Mouse (Mus musculus) midbrain, embryonic 14.5 days (tissue): ENCODE measurements at regions not wholly inside any gene's neighbourhood (a gene's known extent, or its start where the extent isn't known, plus 50 kb on each side); places are given as distances from the start of the nearest gene placed in this dataset.
A peak's percentile ranks its signal among the peaks of the same experiment; 100 is the strongest.

Experiments
- ATAC-seq: fragments of 200-750 bp; cut with Nextera tagmentation; 2 replicates; pipeline ENCODE4 v1.8.0; 2017; ENCODE audit warnings: moderate number of reproducible peaks, moderate library complexity; ENCODE audit not compliant: low FRiP score, low TSS enrichment
- DNase-seq: peaks from one replicate; pipeline ENCODE4 v3.0.0-alpha.2; 2015
- H3K27ac ChIP-seq: fragments of 300-500 bp; sonication (generic); replicated peaks from 2 replicates; pipeline ENCODE4 v1.5.1; 2014; ENCODE audit warnings: mild to moderate bottlenecking, low read depth, low read length, moderate library complexity
- H3K27me3 ChIP-seq: fragments of 300-500 bp; sonication (generic); 2 replicates; pipeline ENCODE4 v1.6.1; 2014; ENCODE audit warnings: low read length, control low read depth, mixed read lengths; ENCODE audit not compliant: control insufficient read depth, insufficient read depth
- H3K36me3 ChIP-seq: fragments of 300-500 bp; sonication (generic); 2 replicates; pipeline ENCODE4 v1.6.1; 2014; ENCODE audit warnings: low read length, control low read depth; ENCODE audit not compliant: control insufficient read depth, insufficient read depth
- H3K4me1 ChIP-seq: fragments of 300-500 bp; sonication (generic); 2 replicates; pipeline ENCODE4 v1.6.1; 2014; ENCODE audit warnings: mild to moderate bottlenecking, antibody characterized with exemption, low read length, control low read depth; ENCODE audit not compliant: control insufficient read depth, insufficient read depth
- H3K4me2 ChIP-seq: fragments of 300-500 bp; sonication (generic); 2 replicates; pipeline ENCODE4 v1.6.1; 2014; ENCODE audit warnings: mild to moderate bottlenecking, low read length, moderate library complexity
- H3K4me3 ChIP-seq: fragments of 300-500 bp; sonication (generic); replicated peaks from 2 replicates; pipeline ENCODE4 v1.5.1; 2014; ENCODE audit warnings: low read depth, low read length
- H3K9ac ChIP-seq: fragments of 300-500 bp; sonication (generic); replicated peaks from 2 replicates; pipeline ENCODE4 v1.6.1; 2014; ENCODE audit warnings: mild to moderate bottlenecking, low read length, moderate library complexity
- H3K9me3 ChIP-seq: fragments of 300-500 bp; sonication (generic); 2 replicates; pipeline ENCODE4 v1.6.1; 2016; ENCODE audit warnings: low read length, control low read depth, mixed read lengths; ENCODE audit not compliant: control insufficient read depth
- WGBS: fragments of 180-500 bp; shearing (Covaris S2); extraction: QIAGEN DNeasy Blood & Tissue Kit; methylation state at CpG from one replicate; pipeline ENCODE4 v1.1.7; 2014; 5-methylcytosine and 5-hydroxymethylcytosine counted together

DNA sequence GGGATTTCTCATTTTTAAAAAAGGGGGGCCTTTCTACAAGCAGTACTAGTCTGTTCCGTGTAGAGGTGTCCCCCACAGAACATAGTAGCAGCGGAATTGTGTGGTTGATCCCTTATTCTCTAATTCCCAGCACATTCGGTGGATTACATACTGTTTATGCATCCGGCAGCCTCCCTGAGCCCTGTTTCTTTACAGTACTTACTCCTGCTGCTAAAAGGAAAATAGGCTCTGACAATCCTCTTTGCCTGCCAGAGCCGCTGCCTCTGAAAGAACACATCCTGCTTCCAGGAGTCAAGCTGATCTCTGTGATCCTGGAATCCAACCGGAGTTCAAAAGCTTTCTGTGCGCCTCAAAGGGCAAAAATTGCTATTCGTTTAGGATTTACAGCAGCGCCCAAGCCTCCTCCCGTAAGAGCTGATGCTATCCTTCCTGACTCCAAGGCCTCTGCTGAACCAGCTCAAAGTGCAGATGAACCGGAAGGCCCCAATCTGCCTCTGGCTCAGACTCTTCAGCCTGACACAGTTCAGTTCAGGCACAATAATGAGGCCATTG is 936.6 kb downstream of the Ndufa4 start:
- Histone ChIP-seq H3K27ac (peak overlapping the region; percentile 81), H3K36me3 (no peaks in the 10 kb centered on the region), H3K4me1 (peaks cover 18% of the 10 kb centered on the region), H3K9me3 (no peaks in the 10 kb centered on the region), H3K4me2 (peak overlapping the region; percentile 44), H3K27me3 (no peaks in the 10 kb centered on the region), H3K9ac (peak overlapping the region; percentile 39; the same call in 1 of the 2 replicates), H3K4me3 (no peak overlapping the region)
- peak; percentile 82 for DNase-seq
- peak; percentile 79 for ATAC-seq
- WGBS, result 2% methylated on average over 11 of the region's 11 CpGs

DNA sequence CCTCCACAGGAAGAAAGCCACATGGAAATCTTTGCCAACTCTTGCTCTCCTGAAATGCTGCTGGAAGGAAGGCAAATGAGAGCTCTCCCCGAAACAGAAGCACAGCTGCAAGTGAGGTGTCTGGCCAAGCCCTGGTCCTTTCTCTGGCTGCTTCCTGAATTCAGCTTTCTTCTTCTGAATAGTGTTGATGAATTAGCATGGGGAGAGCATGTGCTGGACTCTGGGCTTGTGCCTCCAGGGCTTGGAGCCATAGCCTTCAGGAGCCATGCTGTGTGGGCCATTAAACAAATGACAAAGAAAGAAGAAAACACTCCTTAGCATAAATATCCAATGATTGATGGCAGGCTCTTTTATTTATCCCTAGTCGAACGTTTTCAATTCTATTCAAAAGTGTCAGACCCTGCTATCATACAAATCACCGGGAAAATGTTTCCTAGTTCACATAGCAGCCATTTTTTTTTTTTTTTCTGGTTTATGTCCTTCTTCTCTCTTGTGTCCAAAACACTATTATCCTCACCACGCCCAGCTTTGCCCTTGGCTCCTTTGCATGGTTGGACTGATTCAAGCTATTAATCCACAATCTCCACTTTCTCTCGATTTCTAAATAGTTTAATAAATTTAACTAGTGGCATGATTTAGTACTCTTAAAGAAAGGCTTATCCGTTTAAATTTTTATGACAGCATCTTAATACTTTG is 937.3 kb downstream of the Ndufa4 start:
- Histone ChIP-seq H3K9me3 (no peaks in the 10 kb centered on the region), H3K4me1 (peaks cover 18% of the 10 kb centered on the region), H3K36me3 (no peaks in the 10 kb centered on the region), H3K9ac (peak overlapping the region; percentile 39; the same call in 1 of the 2 replicates), H3K27ac (peak overlapping the region; percentile 81), H3K4me3 (no peak overlapping the region), H3K4me2 (peak overlapping the region; percentile 44), H3K27me3 (no peaks in the 10 kb centered on the region)
- ATAC-seq (peak; percentile 84), DNase-seq (peak; percentile 70)
- 13% methylated on average over 7 of the region's 7 CpGs for WGBS

- whole genome bisulfite sequencing, result 74% methylated on average over 1 of the region's 1 CpGs
- Histone ChIP-seq H3K4me2 (no peak overlapping the region), H3K4me3 (no peak overlapping the region), H3K27me3 (no peaks in the 10 kb centered on the region), H3K36me3 (no peaks in the 10 kb centered on the region), H3K9ac (no peak overlapping the region), H3K4me1 (no peaks in the 10 kb centered on the region), H3K9me3 (no peaks in the 10 kb centered on the region), H3K27ac (no peak overlapping the region)
- DNase-seq (no peak), ATAC-seq (no peak)
These were observed 963.8 kb downstream of the Ndufa4 start for GRCm38 (mm10) chr6:10943545-10943944.

DNA sequence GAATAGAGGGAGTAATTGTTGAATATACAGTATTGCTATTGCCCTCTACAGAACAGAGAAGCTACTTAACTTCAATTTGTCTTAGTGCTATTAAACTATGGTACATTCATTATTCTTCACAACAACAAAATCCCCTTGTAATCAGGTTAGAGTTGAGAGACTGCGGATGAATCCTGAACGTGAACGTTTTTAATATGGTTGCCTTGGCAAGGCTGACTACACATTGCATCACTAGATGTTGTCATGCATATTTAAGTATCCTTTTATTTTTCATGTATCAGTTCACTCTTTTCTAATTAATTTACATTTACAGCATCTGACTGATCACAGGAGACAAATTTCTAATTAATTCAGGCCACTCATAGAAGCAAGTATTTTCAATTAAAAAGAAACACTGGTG is 965.8 kb downstream of the Ndufa4 start:
- Histone ChIP-seq H3K9me3 (no peaks in the 10 kb centered on the region), H3K27ac (no peak overlapping the region), H3K4me2 (no peak overlapping the region), H3K9ac (no peak overlapping the region), H3K36me3 (no peaks in the 10 kb centered on the region), H3K4me3 (no peak overlapping the region), H3K4me1 (no peaks in the 10 kb centered on the region), H3K27me3 (no peaks in the 10 kb centered on the region)
- WGBS, result 69% methylated on average over 3 of the region's 3 CpGs
- DNase-seq (peak; percentile 8), ATAC-seq (no peak)
